Mouse (Mus musculus): ENCODE measurements at regions not wholly inside any gene's neighbourhood (a gene's known extent, or its start where the extent isn't known, plus 50 kb on each side); places are given as distances from the start of the nearest gene placed in this dataset.

- DNase-seq (ENCODE audit: low spot score): no peak
Observed at GRCm38 (mm10) chr16:15052389-15052923, 146.1 kb downstream of the Efcab1 start.

DNA sequence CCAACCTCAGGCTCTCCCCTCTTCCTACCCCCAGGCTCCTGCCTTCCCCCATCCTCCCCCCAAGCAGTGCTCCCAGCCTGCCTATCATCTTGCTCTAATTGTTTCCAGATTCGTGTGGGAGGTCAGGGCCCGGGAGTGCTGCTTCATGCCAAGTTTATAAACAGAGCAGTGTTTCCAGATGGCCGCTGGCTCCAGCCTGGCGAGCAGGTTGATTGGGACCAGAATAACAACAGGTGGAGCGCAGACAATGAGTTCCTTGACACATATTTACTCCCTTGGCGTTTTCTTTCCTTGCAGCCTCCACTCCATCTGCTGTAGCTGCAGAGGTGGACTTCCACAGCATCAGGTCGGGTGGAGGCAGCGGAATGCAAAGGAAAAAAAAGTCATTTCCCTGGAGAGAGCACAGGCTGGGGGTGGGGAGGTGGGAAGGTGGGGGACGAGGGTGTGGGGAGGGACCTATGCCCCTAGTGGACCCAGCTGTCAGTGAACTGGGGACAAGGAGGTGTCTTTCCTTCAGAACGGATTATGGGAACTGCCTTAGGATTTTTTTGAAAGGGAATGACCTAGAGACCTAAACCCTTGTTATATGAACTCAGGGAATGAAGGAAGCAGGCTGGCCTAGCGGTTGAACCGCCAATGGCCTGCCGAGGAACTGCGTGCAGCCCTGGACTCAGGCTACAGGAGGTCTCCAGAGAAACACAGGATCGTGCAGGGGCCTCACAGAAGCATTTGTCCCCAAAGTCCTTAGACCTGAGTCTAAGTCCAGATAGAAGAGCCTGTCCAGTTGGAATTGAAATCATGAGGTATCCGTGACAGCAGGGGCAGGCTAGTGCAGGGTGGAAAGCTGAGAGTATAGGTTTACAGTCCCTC, 146.8 kb downstream of the Efcab1 start:
- DNase-seq (ENCODE audit: low spot score): peak; percentile 5

GRCm38 (mm10) chr16:15053840-15054239, 147.4 kb downstream of the Efcab1 start:
- no peak for DNase-seq (ENCODE audit: low spot score)

DNA sequence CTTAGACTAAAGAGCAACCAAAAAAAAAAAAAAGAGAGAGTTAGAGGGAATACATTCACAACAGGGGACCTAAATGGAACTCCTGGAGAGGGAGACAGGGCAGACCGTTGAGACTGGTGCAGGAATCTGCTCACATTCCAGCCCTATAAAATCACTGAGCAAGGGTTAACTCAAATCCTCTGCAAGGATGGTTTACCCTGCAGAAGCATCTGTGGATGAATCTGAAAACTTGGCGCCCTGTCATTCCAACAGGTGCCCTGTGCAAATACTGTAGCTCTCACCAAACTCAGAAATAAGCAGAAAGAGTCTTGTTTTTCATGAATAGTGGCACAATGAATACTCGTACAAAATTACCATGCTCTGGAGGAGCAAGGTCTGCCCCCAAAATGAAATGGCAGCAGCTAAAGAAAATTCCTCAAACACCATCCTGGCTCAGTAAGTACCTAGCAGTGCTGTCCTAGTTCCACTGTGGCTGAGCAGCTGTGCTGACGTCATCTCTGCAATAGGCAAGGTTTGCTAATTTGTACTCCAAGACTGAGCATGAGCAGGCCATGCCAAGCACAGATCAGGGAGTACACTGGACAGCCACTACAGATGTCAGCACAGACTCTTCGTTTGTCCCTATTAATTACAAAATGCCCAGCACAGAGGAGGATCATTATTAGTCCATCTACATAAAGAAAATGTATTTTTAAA, 148.0 kb downstream of the Efcab1 start:
- DNase-seq (ENCODE audit: low spot score): no peak

GRCm38 (mm10) chr16:15055697-15056096, 149.3 kb downstream of the Efcab1 start:
- DNase-seq (ENCODE audit: low spot score): no peak

GRCm38 (mm10) chr16:15070485-15070960, 164.1 kb downstream of the Efcab1 start:
- DNase-seq (ENCODE audit: low spot score): no peak

DNA sequence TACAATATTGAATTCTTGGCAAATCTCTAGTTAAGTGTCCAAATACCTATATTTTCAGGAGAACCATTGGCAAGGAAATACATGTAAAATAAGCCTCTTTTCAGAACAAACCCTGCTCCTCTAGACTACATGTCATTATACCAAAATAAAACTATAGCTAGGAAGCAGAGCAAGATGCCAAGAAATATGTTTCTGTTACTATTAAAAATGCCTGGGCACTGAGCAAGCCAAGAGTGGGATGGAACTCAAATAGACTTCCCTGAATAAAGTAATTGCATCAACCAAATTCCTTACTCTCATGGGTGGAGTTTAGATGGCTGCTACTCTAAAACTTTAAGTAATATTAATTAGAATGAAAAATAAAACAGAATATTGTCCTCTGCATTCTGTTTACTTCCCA, 168.0 kb downstream of the Efcab1 start:
- no peak for DNase-seq (ENCODE audit: low spot score)

DNA sequence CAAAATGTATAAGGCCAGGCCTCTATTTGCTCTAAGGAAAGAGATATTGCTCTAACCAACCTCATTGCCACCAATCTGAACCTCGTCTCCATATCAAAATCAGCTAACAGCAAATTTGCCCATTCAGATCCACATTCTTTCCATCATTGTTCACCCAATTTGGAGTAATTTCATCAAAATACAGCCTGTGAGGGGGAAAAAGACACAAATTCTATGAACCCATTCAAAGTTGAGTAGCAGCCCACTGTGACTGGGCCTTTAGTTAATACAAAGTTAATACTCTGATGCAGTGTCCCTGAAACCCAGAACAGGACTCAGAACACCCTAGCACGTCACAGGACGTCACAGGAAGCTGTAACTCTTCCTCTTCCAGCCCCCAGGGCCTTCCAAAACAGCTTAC, 177.3 kb downstream of the Efcab1 start:
- DNase-seq (ENCODE audit: low spot score): no peak

DNA sequence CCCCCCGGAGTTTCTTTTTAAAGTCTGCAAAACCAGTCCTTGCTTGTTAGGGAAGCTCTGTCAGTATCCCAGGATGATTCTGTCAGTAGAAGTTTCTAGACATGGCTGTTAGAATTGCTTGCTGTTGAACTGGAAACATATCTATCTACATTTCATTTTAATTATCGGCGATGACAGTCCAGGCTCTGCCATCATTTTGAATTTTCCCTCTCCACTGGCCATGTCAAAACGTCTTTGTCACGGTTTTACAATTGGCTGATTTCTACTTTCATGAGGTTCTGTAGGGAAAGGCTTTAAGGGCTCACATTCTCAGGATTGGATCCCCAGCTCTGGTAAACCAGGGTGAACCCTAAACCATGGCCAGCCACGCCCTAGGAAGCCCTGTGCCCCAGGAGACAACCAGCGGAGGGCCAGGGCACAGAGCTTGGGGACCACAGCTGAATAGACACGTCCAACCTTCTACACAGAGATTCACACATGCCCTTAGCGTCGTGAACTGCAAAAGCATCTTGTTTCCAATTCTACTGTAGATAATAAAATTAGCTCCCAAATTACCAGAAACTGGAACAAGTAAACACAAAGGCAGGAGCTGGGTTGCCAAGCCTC, 177.8 kb downstream of the Efcab1 start:
- no peak for DNase-seq (ENCODE audit: low spot score)

DNA sequence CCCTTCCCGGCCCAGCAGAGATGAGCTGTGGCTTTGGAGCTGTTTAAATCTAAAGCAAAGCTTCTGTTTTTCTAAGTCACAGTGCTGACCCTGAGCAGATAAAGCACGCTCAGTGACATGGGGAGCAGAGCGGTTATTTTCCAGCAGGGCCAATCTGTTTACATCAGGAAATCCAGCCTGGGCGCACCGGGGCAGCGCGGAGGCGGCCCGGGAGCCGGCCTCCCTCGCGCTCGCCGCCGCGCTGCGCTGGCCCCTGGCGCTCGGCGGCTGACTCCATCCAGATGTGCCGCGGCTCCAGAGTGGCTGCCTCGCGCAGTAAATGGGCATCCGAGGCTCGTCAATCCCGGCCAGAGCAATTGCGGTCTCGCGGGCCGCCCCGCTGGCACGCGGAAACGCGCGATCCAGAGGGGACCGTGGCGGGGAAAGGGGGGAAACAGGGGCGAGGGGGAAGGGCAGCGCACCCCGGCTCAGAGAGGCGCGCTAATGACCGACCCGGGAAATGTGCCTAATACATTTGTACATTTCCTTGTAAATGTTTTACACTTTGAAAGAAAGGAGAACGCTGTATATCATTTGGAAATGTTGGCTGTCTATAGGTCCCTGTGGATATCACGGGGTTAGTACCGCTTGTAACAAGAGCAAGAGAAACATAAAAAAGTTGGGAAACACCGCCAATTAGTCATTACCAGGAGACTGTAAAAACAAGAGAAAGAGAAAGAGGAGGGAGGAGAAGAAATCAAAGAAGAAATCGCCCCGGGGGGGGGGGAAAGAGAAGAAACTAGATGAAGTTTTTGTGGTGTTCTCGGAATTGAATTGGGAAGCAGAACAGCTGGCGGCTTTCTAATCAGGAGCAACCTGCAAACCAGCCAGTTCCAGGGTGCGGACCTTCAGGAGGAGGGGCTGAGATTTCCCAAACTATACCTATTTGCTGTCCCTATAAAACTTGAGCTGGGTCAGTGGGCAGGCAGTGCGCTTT, 178.6 kb downstream of the Efcab1 start:
- peak; percentile 20 for DNase-seq (ENCODE audit: low spot score)

DNA sequence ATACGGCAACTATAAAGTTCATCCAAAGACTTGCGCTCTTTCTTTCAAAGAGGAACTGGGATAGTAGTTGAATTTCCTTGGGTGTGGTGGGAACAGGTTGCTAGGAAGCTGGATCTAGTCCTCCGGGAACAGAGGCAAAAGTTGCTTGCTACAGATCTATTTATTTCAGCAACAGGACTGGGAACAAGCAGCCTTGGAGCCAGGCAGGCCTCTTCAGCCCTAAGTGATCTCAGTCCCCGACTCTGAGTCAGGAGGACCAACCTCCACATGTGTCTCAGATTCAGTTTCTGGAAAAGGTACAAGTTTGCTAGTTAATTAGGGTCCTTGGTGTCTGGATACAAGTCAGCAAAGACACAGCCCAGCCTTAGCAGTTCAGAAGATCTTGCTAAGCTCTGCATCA, 180.2 kb downstream of the Efcab1 start:
- DNase-seq (ENCODE audit: low spot score): no peak

GRCm38 (mm10) chr16:15103938-15104337, 197.5 kb downstream of the Efcab1 start:
- DNase-seq (ENCODE audit: low spot score): no peak

GRCm38 (mm10) chr16:15107234-15107633, 200.8 kb downstream of the Efcab1 start:
- no peak for DNase-seq (ENCODE audit: low spot score)

GRCm38 (mm10) chr16:15113131-15113530, 204.1 kb upstream of the Gm21897 start:
- DNase-seq (ENCODE audit: low spot score): no peak

GRCm38 (mm10) chr16:15113989-15114556, 203.2 kb upstream of the Gm21897 start:
- DNase-seq (ENCODE audit: low spot score): no peak

DNA sequence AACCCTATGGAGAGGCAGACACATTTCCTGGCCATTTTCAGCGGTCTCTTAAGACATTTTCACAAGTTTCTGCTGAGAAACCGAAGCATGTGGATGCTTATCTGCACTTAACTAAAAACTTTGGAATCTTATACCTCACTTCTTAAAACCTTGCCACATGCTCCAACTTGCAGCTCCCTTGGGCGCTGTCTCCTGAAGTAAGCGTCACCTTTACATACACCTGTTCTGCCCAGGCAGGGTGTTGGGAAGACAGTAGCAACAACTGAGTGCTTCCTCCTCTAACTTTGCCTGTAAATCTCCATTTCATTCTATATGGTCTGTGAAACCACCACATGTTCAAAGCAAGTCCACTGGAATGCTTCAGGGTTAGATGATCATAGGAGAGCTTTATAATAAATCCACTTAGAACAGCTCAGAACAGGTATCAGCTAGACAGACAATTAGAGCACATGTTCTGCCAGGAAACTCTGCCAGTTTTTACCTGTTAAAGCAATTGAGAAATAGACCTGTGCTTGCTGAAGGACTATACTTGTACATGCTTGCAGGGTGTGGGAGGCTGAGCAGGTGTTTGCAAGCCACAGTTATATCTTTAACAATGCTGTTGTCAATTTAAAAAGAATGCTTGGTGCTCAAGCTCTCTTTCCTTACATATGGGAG, 202.6 kb upstream of the Gm21897 start:
- no peak for DNase-seq (ENCODE audit: low spot score)

DNA sequence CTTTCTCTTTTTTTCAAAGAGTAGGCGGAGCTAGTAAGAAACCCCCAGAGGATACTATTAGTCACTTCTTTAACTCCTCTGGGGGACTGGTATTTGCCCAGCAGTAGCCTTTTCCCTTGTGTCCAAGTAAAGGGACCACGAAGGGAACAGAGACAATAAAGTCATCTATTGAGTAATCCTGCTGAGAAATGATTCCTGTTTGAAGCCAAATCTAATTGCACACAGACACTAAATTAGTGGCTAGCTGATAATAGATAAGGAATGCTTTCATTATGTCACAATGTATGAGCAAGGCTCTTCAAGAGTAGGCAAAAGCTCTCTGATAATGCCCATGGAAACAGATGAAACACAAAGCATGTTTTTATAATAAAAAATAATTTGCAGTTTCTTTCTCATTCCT, 201.9 kb upstream of the Gm21897 start:
- DNase-seq (ENCODE audit: low spot score): no peak

DNA sequence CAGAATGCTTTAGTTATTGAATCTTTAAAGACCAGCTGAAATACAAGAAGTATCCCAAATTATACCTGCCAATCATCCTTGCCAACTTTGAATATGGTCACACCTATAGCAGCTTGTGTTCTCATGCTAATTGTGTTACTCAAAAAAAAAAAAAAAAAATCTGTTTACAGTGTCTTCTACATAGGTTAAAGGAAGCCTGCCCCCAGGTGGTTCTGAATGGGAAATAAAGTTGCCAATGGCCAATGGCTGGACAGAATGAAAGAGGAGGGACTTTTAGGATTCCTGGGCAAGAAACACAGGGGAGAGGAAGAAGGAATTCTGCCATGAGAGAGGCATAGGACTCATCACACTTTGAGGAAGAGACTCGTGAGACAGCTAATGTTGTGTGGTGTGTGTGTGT, 197.5 kb upstream of the Gm21897 start:
- no peak for DNase-seq (ENCODE audit: low spot score)

DNA sequence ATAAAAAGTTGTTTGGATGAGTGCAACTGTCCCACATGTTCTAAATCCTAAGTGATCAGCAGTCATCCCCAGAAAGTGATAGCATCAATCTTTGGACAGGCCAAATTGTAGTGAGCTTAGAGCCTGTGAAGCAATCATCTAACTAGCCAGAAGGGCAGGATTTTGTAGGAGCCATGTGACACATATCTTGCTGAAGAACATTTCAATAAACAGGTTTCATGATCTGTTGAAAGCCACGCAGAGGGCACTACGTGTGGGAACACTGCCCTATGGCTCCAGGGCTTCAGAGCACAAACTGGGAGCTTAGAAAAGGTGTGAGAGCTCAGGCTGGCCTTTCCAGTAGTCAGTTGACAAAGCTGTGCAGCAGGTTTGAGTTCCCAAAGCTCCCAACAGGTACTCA, 188.3 kb upstream of the Gm21897 start:
- DNase-seq (ENCODE audit: low spot score): no peak

DNA sequence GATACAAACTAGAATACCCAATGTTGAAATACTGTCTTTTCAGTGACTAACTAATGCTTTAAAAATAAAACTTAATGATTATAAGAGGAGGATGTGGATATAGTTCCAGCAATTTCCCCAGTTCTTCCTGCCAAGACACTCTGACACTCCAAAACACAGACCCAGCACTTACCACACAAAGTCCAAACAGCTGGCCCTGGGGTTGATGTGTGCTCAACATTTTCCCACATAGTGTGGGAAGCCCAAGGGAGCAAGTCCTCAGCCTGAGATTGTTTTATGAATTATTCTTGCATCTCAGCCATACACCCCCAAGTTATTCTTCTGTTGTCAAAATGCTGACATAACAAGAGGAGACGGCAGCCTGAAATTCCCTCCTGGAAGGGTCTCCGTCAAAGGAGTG, 187.5 kb upstream of the Gm21897 start:
- DNase-seq (ENCODE audit: low spot score): no peak

DNA sequence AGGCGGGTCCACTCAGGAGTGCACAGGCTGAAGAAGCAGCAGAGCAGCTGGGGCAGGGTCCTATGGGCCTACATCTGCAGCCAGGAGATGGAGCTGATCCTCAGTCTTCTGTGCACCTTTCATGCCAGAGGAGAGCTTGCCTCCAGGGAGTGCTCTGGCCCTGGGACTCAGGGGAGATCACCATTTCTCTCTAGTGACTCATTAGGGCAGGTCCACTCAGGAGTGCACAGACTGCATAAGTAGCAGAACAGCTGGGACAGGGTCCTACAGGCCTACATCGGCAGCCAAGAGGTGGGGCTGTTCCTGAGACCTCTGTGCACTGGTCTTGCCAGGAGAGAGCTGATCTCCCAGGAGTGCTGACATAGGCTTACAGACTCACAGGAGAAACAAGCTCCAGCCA, 159.4 kb upstream of the Gm21897 start:
- no peak for DNase-seq (ENCODE audit: low spot score)
